13 mouse cellular contexts compared by ENCODE assay signal in the genomic region with DNA sequence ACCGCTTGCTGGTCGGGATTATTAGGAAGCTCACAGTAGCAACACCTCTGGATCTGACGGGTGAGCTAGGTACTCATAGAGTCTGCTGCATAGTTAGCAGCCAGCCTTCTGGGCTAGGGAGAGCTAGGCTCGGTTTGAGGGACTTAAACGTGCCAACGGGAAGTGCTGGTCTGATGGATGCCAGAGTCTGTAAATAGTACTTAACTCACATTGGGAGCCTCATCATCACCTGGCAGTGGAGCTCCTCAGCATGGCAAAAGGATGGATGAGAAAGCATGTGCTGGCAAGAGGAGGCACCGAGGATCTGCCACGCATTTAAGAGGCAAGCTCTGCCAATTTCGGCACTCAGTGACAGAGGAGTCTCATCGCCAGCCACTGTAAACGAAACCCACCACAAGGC.
"Had no signal": no experiment of that assay in that cellular context is flagged by ENCODE, and none has a peak within 500 bp of the region (broad histone marks: within the 10 kb centered on the region; RNA-seq: fewer than 3 reads in every experiment).

No protein-coding gene starts in this region.

- H3K4me2 ChIP-seq: limb, embryonic 13.5 days; neural tube, embryonic 12.5 days had no signal

- H3K27ac ChIP-seq: limb, embryonic 13.5 days; liver, embryonic 14.5 days; neural tube, embryonic 12.5 days; stomach, postnatal 0 days had no signal

- DNase-seq: kidney, adult 2 months; kidney, postnatal 25 days; layer of hippocampus, adult 9-11 months; left cerebral cortex, postnatal 4 days; lung, adult 18-20 months; midbrain, embryonic 14.5 days; right cerebral cortex, postnatal 14 days; thymus, adult 18-20 months; thymus, postnatal 14 days had no signal

- H3K4me1 ChIP-seq: neural tube, embryonic 12.5 days had no signal

- H3K9ac ChIP-seq: limb, embryonic 13.5 days; liver, embryonic 14.5 days; neural tube, embryonic 12.5 days had no signal

- H3K4me3 ChIP-seq: limb, embryonic 13.5 days; neural tube, embryonic 12.5 days had no signal

- H3K36me3 ChIP-seq: limb, embryonic 13.5 days had no signal

- H3K27me3 ChIP-seq: limb, embryonic 13.5 days; neural tube, embryonic 12.5 days had no signal
